Mouse (Mus musculus): Measurements from ENCODE around the gene Lhpp.

Gene Lhpp

GRCm38 (mm10) chr7:132599071-132599975 is 11.1 kb upstream of the Lhpp start, which contains the start of gene Nkx1-2:
Nkx1-2 (minus strand) TSS chr7:132599637.
- DNase-seq = no peak

DNA sequence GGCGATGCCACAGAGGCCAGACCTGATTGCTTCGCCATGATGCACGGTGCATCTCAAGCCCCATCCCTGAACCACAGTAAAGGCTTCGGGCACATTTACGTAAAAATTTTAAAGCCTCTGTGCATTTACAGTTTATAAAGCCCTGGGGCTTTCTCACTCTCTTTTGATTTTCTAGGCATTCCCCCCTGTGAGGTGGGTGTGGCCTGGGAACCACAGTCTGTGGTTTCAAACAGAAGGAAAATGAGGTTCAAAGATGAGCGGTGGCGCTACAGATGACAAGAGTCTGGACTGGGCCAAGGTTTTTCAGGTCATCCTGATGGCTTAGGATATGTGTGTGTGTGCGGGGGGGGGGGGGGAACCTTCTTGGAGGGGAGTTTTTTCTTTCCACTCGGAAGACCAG is 10.4 kb upstream of the Lhpp start:
- no peak for DNase-seq

- no peak for DNase-seq
These were observed 9.5 kb upstream of the Lhpp start for GRCm38 (mm10) chr7:132600926-132601325.

- DNase-seq = no peak
These were observed 5.7 kb upstream of the Lhpp start for GRCm38 (mm10) chr7:132604720-132605119.

DNA sequence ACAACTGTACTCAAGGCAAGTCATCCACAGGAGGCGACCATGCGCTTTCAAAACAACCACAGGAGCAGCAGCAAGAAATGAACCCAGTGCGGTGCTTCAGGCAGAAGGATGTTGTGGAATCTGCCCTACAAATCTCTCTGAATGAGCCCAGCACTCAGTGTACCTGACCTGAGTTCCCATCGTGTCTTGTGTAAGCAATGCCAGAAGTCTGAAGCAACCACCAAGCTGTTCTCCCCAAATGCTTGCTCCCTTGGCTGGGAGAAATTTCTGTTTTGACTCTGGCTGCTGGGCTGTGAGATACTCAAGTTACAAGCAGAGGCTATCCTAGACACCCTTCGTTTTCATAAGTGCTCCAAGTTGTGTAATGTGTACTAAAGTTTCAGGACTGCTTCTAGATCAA is 4.7 kb upstream of the Lhpp start:
- no peak for DNase-seq

GRCm38 (mm10) chr7:132608316-132609020 is 2.0 kb upstream of the Lhpp start:
- no peak for DNase-seq

- DNase-seq = no peak
These were observed 1.1 kb downstream of the Lhpp start for GRCm38 (mm10) chr7:132611530-132611929.

- no peak for DNase-seq
These were observed 4.9 kb downstream of the Lhpp start for GRCm38 (mm10) chr7:132615346-132615745.

GRCm38 (mm10) chr7:132616391-132616790 is 6.0 kb downstream of the Lhpp start:
- no peak for DNase-seq

- DNase-seq = no peak
These were observed 6.7 kb downstream of the Lhpp start for GRCm38 (mm10) chr7:132617021-132617564.

DNA sequence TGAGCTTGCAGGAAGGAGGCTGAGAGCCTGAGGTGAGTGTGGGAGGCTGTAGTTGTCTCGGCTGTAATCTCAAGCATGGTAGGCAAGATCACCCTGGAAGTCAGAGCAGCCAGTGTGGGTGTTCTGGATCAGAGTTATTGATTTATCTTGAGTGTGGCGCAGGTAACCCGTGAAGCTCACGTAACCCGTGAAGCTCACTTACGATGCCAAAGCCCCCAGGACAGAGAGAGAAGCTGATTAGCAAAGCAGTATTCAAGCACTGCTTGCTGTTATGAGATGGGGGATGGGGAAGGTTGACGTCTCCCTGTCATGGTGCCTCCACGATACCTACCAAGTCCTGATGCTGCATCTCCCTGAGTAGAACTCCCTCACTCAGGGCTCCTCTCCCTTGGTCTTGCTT is 9.1 kb downstream of the Lhpp start:
- DNase-seq = no peak

DNA sequence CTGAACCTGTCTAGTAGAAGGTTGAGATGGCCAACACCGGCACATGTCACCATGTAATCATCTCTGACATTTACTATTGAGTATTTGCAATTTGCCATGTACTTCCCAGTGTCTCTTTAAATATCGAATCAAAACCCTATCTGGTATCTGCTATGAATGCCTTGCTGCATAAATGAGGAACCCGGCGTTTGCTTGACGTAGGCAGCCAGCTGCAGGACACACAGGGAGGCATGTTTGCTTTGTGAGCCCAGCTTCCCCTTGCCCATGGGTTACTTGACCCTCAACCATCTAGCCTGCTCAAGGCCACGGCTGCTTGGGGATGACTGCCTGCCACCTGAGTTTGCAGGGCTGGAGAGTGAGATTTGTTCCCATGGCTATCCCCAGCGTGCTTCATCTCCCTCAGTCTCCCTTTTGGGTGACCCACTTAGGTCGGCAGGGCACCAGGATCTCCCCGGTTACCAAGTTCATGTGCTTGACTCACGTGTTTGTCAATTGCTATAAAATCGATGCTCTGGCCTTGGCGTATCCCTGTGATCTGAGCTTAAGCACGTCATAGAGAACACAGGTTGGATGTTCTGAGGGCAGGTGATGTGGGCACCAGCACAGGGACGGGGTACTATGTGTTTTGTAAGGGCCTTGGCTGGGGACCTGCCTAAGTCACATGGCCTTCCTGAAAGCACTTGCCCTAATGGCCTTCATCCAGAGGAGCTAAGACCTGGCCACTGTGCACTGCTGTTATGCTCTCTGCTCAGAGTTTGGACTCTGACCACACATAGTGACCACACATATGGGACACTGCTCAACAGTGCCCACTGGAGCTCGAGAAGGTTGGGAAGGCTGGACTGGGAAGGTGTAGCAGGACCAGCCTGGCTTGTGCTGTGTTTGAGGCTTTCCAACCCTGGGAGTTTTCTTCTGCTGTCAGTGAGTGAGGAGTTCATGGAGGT is 9.8 kb downstream of the Lhpp start:
- DNase-seq = peak; percentile 53 to 65

GRCm38 (mm10) chr7:132624161-132624560 is 13.7 kb downstream of the Lhpp start:
- peak; percentile 7 to 23 for DNase-seq

DNA sequence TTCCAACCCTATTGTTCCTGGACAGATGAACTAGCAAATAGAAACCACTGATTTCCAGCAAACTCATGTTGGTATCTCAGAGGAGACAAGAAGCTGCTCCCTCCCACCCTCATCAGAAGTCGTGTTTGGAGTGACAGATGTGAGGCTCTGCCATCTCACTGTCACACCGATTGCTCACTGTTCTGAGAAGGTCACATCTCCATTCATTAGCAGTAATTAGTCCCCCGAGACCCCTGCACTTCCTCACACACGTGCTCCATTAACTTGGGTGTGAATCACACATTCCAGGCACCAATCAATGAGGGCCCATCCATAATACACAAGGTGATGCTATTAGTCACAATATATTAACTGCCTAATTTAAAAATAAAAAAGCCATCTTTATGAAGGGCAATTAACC is 15.7 kb downstream of the Lhpp start:
- no peak for DNase-seq

- no peak for DNase-seq
These were observed 17.0 kb downstream of the Lhpp start for GRCm38 (mm10) chr7:132627448-132627847.

GRCm38 (mm10) chr7:132631313-132631712 is 20.9 kb downstream of the Lhpp start:
- no peak for DNase-seq

DNA sequence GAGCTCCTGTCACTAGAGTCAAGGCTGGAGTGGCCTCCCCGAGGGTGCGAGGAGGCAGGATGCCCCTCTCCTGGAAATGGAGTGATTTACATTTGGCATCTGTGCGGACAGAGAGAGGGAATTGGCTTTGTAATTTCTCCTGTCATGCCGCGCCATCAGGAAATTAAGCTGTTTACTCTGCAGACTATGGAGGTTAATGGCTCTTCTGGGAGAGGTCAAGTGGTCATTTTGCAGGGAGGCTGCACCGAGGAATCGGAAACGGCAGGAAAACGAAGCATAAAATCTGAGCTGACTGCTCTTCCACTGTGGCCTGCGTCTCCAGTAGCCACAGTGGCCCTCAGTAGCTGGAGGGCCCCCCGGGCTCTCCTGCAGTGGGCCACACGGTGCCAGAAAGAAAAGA is 26.9 kb downstream of the Lhpp start:
- DNase-seq = no peak

DNA sequence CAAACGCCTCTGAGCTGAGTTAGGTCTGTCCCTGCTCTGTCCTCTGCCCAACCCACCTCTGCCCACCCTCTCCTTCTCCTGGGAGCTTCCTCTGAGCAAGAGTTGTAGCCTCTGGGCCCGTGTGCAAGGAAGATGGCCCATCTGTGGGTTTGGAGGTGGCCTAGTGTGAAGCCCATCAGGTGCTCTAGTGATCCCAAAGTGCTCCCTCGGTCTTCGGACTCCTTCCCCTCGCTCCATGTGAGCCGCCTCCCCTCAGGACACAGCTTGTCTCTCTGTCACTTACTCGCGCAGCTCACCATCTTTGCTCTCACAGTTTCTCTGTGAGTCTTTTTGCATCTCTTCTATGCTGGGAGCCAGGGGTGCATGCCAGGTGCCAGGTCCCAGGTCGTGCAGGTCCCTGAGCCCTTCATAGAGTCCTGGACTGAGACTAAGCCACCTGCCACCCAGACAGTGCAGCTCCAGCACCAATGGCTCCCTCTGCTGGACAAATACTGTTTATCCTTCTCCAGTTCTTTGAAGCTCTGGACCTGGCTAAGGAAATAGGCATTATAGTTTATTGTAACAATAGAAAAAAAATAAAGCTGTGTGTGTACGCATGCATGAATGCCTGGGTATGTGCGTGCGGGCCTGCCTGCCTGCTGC is 28.1 kb downstream of the Lhpp start:
- peak; percentile 38 to 59 for DNase-seq

DNA sequence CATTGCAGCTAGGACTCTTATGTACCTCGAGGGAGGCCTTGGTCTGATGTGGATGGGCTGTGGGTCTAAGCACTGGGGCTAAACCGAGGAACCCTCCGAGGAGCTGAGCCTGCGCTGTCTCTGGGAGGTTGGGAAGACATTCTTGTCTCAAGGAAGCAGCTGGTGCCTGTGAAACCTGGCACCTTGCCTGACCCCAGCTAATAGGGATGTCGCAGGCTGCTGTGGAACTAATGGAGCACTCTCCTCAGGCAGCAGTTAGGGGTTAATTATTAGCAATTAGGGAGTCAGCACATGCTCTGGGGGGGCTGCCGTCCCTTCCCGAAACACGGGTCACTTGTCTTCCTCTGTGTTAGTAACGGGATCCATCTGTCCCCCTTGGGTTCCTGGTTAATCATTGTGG is 30.5 kb downstream of the Lhpp start:
- DNase-seq = peak; percentile 45 to 51

DNA sequence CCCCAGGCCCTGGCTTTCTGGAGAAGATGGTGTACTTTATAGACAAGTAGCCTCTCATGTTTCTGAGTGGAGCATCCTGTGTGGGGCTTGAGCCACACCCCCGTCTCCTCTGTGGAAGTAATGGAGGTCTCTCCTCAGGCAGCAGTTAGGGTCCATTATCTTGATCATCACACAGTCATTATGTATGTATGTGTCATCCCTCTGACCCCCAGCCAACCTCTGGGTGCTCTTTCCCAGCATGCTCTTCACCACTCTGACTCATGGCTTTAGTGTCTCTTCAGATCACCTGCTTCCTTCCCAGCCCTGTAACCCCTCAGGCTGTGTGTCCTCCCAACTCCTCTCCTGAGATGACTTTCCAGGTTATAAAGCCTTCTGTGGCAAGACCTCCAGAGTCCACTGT is 31.2 kb downstream of the Lhpp start:
- no peak for DNase-seq

GRCm38 (mm10) chr7:132644605-132645279 is 34.3 kb downstream of the Lhpp start:
- DNase-seq = no peak

- no peak for DNase-seq
These were observed 36.1 kb downstream of the Lhpp start for GRCm38 (mm10) chr7:132646514-132646913.

All from kidney, adult 8-10 months (tissue).